Mouse (Mus musculus): ENCODE measurements around the gene Lrtm2. TPM values are rescaled to one million over a fixed set of nuclear protein-coding genes. Genes with fewer than 3 reads are reported as not detected.

Gene Lrtm2
- polyA plus RNA-seq, 1 experiment = not detected

DNA sequence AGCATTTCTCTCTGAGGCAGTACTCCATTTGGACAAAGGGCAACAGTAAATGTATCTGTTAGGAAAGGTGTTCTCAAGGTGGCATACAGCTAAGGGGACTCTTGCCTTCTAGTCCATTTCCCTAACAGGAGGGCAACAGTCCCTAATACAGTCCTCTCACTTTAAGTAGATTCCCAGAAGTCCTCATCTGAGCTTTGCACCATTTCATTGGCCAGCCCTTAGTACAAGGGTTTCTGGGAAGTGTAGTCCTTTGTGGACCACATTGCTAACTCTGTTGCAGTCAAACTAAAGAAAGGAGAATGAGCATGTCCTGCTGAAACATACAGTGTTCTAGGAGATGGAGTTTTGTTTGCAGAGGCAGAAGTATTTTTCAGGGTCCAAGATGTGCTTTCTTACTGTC, 10.8 kb upstream of the Lrtm2 start:
- no peaks in the 10 kb centered on the region for H3K4me1 ChIP-seq (ENCODE audit: control insufficient read depth)
- no peaks in the 10 kb centered on the region for H3K36me3 ChIP-seq (ENCODE audit: control insufficient read depth)
- no peaks in the 10 kb centered on the region for H3K27me3 ChIP-seq (ENCODE audit: control insufficient read depth)
- no peaks in the 10 kb centered on the region for H3K9me3 ChIP-seq (ENCODE audit: control insufficient read depth, low read length)
- TF ChIP-seq GATA1 (IDR thresholded peaks at IDR 0.05; ENCODE audit: low read length) = no peak
- no peak for TF ChIP-seq TAL1 (IDR thresholded peaks at IDR 0.05; ENCODE audit: low read length)
- no peak overlapping the region for H3K4me3 ChIP-seq (replicated peaks)

GRCm38 (mm10) chr6:119338121-119338912, 7.8 kb upstream of the Lrtm2 start:
- Histone ChIP-seq H3K4me3 (replicated peaks) (no peak overlapping the region), H3K4me1 (ENCODE audit: control insufficient read depth) (no peaks in the 10 kb centered on the region), H3K27me3 (ENCODE audit: control insufficient read depth) (peaks cover 2% of the 10 kb centered on the region; the same call in 1 of the 2 replicates), H3K9me3 (ENCODE audit: control insufficient read depth, low read length) (no peaks in the 10 kb centered on the region), H3K36me3 (ENCODE audit: control insufficient read depth) (no peaks in the 10 kb centered on the region)
- TF ChIP-seq GATA1 (IDR thresholded peaks at IDR 0.05; ENCODE audit: low read length) (no peak), TAL1 (IDR thresholded peaks at IDR 0.05; ENCODE audit: low read length) (no peak)

DNA sequence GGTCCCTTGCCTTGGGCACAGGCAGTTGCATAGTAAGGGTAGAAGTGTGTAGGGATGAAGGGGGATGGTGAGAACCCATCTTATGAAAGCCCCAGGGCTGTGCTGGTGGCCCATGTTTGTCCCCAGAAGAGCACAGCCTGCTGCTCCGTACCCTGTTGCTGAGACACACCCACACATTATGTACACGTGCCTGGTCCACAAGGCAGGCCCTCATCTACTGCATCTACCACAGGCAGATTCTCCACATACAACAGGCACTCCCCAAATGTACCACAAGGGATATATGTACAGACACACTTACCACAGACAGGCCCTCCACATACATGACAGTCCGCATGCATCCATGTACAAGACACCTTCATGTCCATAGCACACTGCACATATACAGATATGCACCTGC, 6.7 kb upstream of the Lrtm2 start:
- H3K27me3 ChIP-seq (ENCODE audit: control insufficient read depth) = peaks cover 9% of the 10 kb centered on the region
- no peak overlapping the region for H3K4me3 ChIP-seq (replicated peaks)
- H3K36me3 ChIP-seq (ENCODE audit: control insufficient read depth) = no peaks in the 10 kb centered on the region
- TF ChIP-seq GATA1 (IDR thresholded peaks at IDR 0.05; ENCODE audit: low read length) = no peak
- TF ChIP-seq TAL1 (IDR thresholded peaks at IDR 0.05; ENCODE audit: low read length) = no peak
- H3K9me3 ChIP-seq (ENCODE audit: control insufficient read depth, low read length) = no peaks in the 10 kb centered on the region
- no peaks in the 10 kb centered on the region for H3K4me1 ChIP-seq (ENCODE audit: control insufficient read depth)

- Histone ChIP-seq H3K27me3 (ENCODE audit: control insufficient read depth) (peaks cover 15% of the 10 kb centered on the region), H3K36me3 (ENCODE audit: control insufficient read depth) (no peaks in the 10 kb centered on the region), H3K4me1 (ENCODE audit: control insufficient read depth) (no peaks in the 10 kb centered on the region), H3K9me3 (ENCODE audit: control insufficient read depth, low read length) (no peaks in the 10 kb centered on the region), H3K4me3 (replicated peaks) (no peak overlapping the region)
- TF ChIP-seq GATA1 (IDR thresholded peaks at IDR 0.05; ENCODE audit: low read length) = no peak
- no peak for TF ChIP-seq TAL1 (IDR thresholded peaks at IDR 0.05; ENCODE audit: low read length)
Observed at GRCm38 (mm10) chr6:119336124-119336523, 5.6 kb upstream of the Lrtm2 start.

DNA sequence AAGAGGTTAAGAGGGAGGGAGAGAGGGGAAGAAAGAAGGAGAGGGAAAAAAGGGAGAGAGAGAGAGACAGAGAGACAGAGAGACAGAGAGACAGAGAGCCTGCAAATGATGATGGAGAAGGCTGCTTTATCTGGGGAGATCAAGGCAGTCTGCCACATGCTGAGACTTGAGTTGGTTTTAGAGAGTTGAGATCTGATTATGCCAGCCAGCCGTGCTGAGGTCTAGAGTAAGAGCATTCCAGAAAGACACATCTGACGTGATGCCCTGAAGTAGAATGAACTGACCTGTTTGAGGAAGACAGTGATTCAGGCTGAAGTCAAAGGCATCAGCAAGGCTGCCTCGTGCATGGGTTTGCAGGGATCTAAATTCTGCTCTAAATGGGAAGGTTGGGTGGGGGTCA, 3.3 kb upstream of the Lrtm2 start:
- TF ChIP-seq GATA1 (IDR thresholded peaks at IDR 0.05; ENCODE audit: low read length) = no peak
- TF ChIP-seq TAL1 (IDR thresholded peaks at IDR 0.05; ENCODE audit: low read length) = no peak
- H3K27me3 ChIP-seq (ENCODE audit: control insufficient read depth) = peaks cover 38% of the 10 kb centered on the region
- no peaks in the 10 kb centered on the region for H3K4me1 ChIP-seq (ENCODE audit: control insufficient read depth)
- no peak overlapping the region for H3K4me3 ChIP-seq (replicated peaks)
- no peaks in the 10 kb centered on the region for H3K9me3 ChIP-seq (ENCODE audit: control insufficient read depth, low read length)
- no peaks in the 10 kb centered on the region for H3K36me3 ChIP-seq (ENCODE audit: control insufficient read depth)

DNA sequence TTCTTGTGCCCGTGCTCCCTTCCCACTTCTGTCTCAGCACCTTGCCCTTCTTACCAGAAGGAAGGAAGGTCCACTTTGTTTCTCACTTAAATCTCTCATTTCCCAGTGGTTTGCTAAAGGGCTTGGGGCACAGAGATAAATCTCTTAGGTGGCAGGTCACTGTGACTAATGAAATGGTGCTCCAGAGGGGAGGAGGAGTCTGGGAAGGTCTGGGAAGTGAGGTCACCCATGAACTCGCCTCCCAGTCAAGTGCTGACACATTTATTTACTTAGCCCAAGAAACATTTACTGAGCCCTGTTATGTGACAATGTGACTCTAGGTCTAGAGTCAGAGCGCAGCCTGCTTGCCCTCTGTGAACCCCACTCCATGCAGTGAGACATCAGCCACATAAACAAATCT, 2.6 kb upstream of the Lrtm2 start:
- Histone ChIP-seq H3K4me1 (ENCODE audit: control insufficient read depth) (no peaks in the 10 kb centered on the region), H3K36me3 (ENCODE audit: control insufficient read depth) (no peaks in the 10 kb centered on the region), H3K27me3 (ENCODE audit: control insufficient read depth) (peaks cover 44% of the 10 kb centered on the region), H3K9me3 (ENCODE audit: control insufficient read depth, low read length) (no peaks in the 10 kb centered on the region), H3K4me3 (replicated peaks) (no peak overlapping the region)
- no peak for TF ChIP-seq GATA1 (IDR thresholded peaks at IDR 0.05; ENCODE audit: low read length)

DNA sequence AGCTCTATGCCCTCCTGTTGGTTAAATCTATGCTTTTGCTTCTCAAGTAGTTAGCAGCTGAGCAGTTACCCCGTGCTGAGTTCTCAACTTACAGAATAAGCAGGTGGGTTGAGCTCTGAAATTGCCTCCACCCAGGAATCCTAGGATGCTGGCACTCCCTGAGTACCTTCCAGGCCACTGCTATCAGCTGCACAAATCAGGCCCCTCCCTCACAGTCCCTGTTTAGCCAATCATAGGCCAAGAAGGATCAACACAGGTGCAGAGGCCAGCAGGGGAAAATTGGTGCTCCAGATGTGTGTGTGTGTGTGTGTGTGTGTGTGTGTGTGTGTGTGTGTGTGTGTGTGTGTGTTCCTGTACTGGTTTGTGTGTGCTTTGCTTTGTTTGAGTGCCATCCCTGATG, 1.5 kb upstream of the Lrtm2 start:
- H3K36me3 ChIP-seq (ENCODE audit: control insufficient read depth) = no peaks in the 10 kb centered on the region
- no peaks in the 10 kb centered on the region for H3K9me3 ChIP-seq (ENCODE audit: control insufficient read depth, low read length)
- H3K4me1 ChIP-seq (ENCODE audit: control insufficient read depth) = no peaks in the 10 kb centered on the region
- H3K27me3 ChIP-seq (ENCODE audit: control insufficient read depth) = peaks cover 52% of the 10 kb centered on the region
- TF ChIP-seq TAL1 (IDR thresholded peaks at IDR 0.05; ENCODE audit: low read length) = no peak
- no peak overlapping the region for H3K4me3 ChIP-seq (replicated peaks)

DNA sequence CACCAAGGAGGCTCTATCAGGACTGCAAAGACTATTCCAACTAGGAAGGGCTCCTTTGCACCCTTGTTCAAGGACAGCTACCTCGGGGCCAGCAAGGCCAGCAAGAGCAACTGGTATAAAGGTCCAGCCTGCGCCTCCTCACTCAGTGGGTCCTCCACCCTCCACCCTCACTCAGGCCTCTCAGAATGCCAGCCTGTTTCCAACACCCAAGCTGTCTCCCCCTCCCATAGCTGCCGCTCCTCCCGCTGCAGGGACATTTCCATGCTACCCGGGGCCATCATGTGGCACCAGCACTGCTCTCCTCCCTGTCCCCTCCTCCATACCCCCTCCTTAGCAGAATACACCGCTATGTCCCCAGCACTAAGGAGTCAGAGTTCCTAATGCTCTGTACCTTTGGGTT, 630 bp downstream of the Lrtm2 start:
- peaks cover 55% of the 10 kb centered on the region for H3K27me3 ChIP-seq (ENCODE audit: control insufficient read depth)
- H3K4me1 ChIP-seq (ENCODE audit: control insufficient read depth) = no peaks in the 10 kb centered on the region
- H3K4me3 ChIP-seq (replicated peaks) = no peak overlapping the region
- H3K9me3 ChIP-seq (ENCODE audit: control insufficient read depth, low read length) = no peaks in the 10 kb centered on the region
- no peaks in the 10 kb centered on the region for H3K36me3 ChIP-seq (ENCODE audit: control insufficient read depth)
- no peak for TF ChIP-seq GATA1 (IDR thresholded peaks at IDR 0.05; ENCODE audit: low read length)
- TF ChIP-seq TAL1 (IDR thresholded peaks at IDR 0.05; ENCODE audit: low read length) = no peak

GRCm38 (mm10) chr6:119329215-119329714, 1.3 kb downstream of the Lrtm2 start:
- no peak for TF ChIP-seq GATA1 (IDR thresholded peaks at IDR 0.05; ENCODE audit: low read length)
- TF ChIP-seq TAL1 (IDR thresholded peaks at IDR 0.05; ENCODE audit: low read length) = no peak
- H3K36me3 ChIP-seq (ENCODE audit: control insufficient read depth) = no peaks in the 10 kb centered on the region
- H3K27me3 ChIP-seq (ENCODE audit: control insufficient read depth) = peaks cover 53% of the 10 kb centered on the region
- no peaks in the 10 kb centered on the region for H3K9me3 ChIP-seq (ENCODE audit: control insufficient read depth, low read length)
- no peak overlapping the region for H3K4me3 ChIP-seq (replicated peaks)
- H3K4me1 ChIP-seq (ENCODE audit: control insufficient read depth) = no peaks in the 10 kb centered on the region

Measured in erythroblast, embryonic 14.5 days (primary cell).